Comparison of ENCODE assay signal across 25 mouse cellular contexts in the genomic region with DNA sequence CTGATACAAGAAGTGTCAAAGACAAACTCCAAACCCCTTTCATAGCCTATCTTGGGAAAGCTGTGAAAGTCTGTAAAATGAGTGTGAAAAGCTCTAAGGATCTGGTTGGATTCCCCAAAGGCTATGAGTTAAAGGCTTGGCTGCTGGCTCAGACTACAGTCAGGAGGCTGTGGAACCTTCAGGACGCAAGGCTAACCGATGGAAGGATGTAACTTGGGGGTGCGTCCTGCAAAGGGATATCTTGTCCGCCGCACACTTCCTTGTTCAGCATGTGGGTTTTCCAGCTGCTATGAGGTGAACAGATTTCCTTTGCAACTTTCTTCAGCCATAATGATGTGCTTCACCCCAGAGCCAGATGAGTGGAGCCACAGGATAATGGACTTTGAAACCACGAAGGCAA.
"Had no signal": no experiment of that assay in that cellular context is flagged by ENCODE, and none has a peak within 500 bp of the region (broad histone marks: within the 10 kb centered on the region; RNA-seq: fewer than 3 reads in every experiment).

No protein-coding gene starts in this region.

- H3K36me3 ChIP-seq: hindbrain, embryonic 10.5 days; hindbrain, embryonic 12.5 days; intestine, embryonic 15.5 days; limb, embryonic 10.5 days; limb, embryonic 12.5 days; liver, embryonic 13.5 days; liver, embryonic 15.5 days had no signal

- H3K9ac ChIP-seq: hindbrain, embryonic 12.5 days; hindbrain, embryonic 14.5 days; intestine, embryonic 15.5 days; limb, embryonic 12.5 days; liver, embryonic 13.5 days; liver, embryonic 15.5 days had no signal

- H3K4me1 ChIP-seq: hindbrain, embryonic 12.5 days; intestine, embryonic 15.5 days; limb, embryonic 12.5 days; liver, embryonic 13.5 days; liver, embryonic 15.5 days had no signal

- H3K9me3 ChIP-seq: hindbrain, embryonic 10.5 days; hindbrain, embryonic 12.5 days; intestine, embryonic 15.5 days; limb, embryonic 10.5 days; limb, embryonic 12.5 days; liver, embryonic 13.5 days; liver, embryonic 15.5 days had no signal

- H3K4me3 ChIP-seq: gastrocnemius, adult 2 months; hindbrain, embryonic 10.5 days; hindbrain, embryonic 12.5 days; intestine, embryonic 15.5 days; layer of hippocampus, adult 2 months; left cerebral cortex, adult 2 months; limb, embryonic 10.5 days; limb, embryonic 12.5 days; liver, embryonic 13.5 days; liver, embryonic 15.5 days had no signal

- H3K27ac ChIP-seq: gastrocnemius, adult 2 months; hindbrain, embryonic 10.5 days; hindbrain, embryonic 12.5 days; hindbrain, embryonic 14.5 days; intestine, embryonic 15.5 days; layer of hippocampus, adult 2 months; left cerebral cortex, adult 2 months; limb, embryonic 10.5 days; limb, embryonic 12.5 days; liver, embryonic 13.5 days; liver, embryonic 15.5 days had no signal

- DNase-seq: gastrocnemius, adult 2 months; gastrocnemius, postnatal 10 days; gastrocnemius, postnatal 25 days; heart, postnatal 36 days; kidney, adult 18-20 months; kidney, adult 8-10 months; kidney, postnatal 10 days; kidney, postnatal 25 days; kidney, postnatal 4 days; liver; liver, embryonic 13.5 days had no signal

- H3K27me3 ChIP-seq: hindbrain, embryonic 12.5 days; intestine, embryonic 15.5 days; limb, embryonic 12.5 days; liver, embryonic 13.5 days; liver, embryonic 15.5 days had no signal

- ATAC-seq: forebrain, embryonic 16.5 days; hindbrain, embryonic 16.5 days; inflammation-experienced regulatory T-cells, adult 6 months; intestine, embryonic 15.5 days; intestine, postnatal 0 days had no signal

- H3K4me2 ChIP-seq: hindbrain, embryonic 12.5 days; hindbrain, embryonic 14.5 days; intestine, embryonic 15.5 days; limb, embryonic 12.5 days; liver, embryonic 11.5 days; liver, embryonic 13.5 days; liver, embryonic 15.5 days had no signal
